Mouse (Mus musculus) limb, embryonic 14.5 days (tissue): ENCODE measurements at regions not wholly inside any gene's neighbourhood (a gene's known extent, or its start where the extent isn't known, plus 50 kb on each side); places are given as distances from the start of the nearest gene placed in this dataset.

Experiments
- ATAC-seq: fragments of 200-750 bp; cut with Nextera tagmentation; 2 replicates; pipeline ENCODE4 v1.8.0; 2017; ENCODE audit warnings: low read depth, moderate number of reproducible peaks, moderate TSS enrichment; ENCODE audit not compliant: low FRiP score
- DNase-seq: peaks from one replicate; pipeline ENCODE4 v3.0.0-alpha.2; 2015; ENCODE audit warnings: low spot score
- H3K27ac ChIP-seq: fragments of 300-500 bp; sonication (generic); replicated peaks from 2 replicates; pipeline ENCODE4 v1.5.1; 2014; ENCODE audit warnings: low read depth, mild to moderate bottlenecking, low read length, moderate library complexity, mixed read lengths
- H3K27me3 ChIP-seq: fragments of 300-500 bp; sonication (generic); 2 replicates; pipeline ENCODE4 v1.6.1; 2014; ENCODE audit warnings: low read length, mixed read lengths; ENCODE audit not compliant: control insufficient read depth, insufficient read depth
- H3K36me3 ChIP-seq: fragments of 300-500 bp; sonication (generic); 2 replicates; pipeline ENCODE4 v1.6.1; 2014; ENCODE audit warnings: mild to moderate bottlenecking, low read length, moderate library complexity, mixed read lengths; ENCODE audit not compliant: control insufficient read depth, insufficient read depth
- H3K4me1 ChIP-seq: fragments of 300-500 bp; sonication (generic); 2 replicates; pipeline ENCODE4 v1.6.1; 2014; ENCODE audit warnings: antibody characterized with exemption, low read length, mixed read lengths; ENCODE audit not compliant: control insufficient read depth, insufficient read depth
- H3K4me2 ChIP-seq: fragments of 300-500 bp; sonication (generic); replicated peaks from 2 replicates; pipeline ENCODE4 v1.6.1; 2014; ENCODE audit warnings: low read depth, mild to moderate bottlenecking, low read length, moderate library complexity; ENCODE audit not compliant: severe bottlenecking
- H3K4me3 ChIP-seq: fragments of 300-500 bp; sonication (generic); replicated peaks from 2 replicates; pipeline ENCODE4 v1.5.1; 2014; ENCODE audit warnings: low read length
- H3K9ac ChIP-seq: fragments of 300-500 bp; sonication (generic); 2 replicates; pipeline ENCODE4 v1.6.1; 2014; ENCODE audit warnings: mild to moderate bottlenecking, low read depth, low read length, moderate library complexity; ENCODE audit not compliant: severe bottlenecking
- H3K9me3 ChIP-seq: fragments of 300-500 bp; sonication (generic); 2 replicates; pipeline ENCODE4 v1.6.1; 2016; ENCODE audit warnings: low read length; ENCODE audit not compliant: control insufficient read depth
- POLR2A ChIP-seq: fragments of 200-500 bp; IDR thresholded peaks from 2 replicates; pipeline ENCODE4 v1.8.0; 2012; ENCODE audit warnings: inconsistent platforms, mild to moderate bottlenecking, moderate library complexity, borderline replicate concordance; ENCODE audit not compliant: insufficient read depth, insufficient read length; ENCODE audit errors: extremely low read depth
- WGBS: fragments of 180-500 bp; shearing (Covaris S2); extraction: QIAGEN DNeasy Blood & Tissue Kit; methylation state at CpG from one replicate; pipeline ENCODE4 v1.1.7; 2014; 5-methylcytosine and 5-hydroxymethylcytosine counted together

DNA sequence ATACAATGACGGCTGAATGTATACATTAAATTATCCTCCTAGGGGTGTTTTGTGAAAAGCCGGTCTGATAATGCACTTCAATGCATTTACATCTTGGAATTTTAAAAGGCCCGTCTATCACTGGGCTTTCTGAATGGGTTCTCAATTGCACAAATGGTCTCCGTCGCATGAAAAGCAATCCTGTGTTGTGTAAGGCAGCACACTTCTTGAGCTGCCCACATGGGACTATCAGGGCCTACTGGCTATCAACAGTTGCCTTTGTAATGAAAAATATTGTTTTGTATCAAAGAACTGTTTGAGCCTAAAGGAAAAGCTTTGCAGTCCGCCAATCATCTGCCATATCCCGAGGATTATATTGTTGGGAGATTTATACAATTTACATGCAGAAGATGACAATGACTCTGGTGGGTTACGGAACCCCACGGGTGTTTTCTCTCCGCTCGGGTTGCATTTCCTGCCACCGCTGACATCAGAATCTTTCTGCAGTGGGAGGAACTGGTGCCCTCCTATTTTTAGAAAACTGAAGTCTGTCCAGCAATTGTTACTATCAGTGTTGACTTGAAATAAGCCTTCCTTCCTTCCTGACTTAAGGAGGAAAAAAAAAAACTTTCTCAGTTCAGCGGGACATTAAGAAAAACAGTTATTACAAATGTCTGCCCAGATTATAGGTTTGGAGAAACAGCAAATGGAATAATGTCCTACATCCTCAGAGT lies 118.7 kb downstream of the Tmem26 start:
- TF ChIP-seq POLR2A, result no peak
- 78% methylated on average over 13 of the region's 13 CpGs for WGBS
- H3K36me3 ChIP-seq, result no peaks in the 10 kb centered on the region
- no peaks in the 10 kb centered on the region for H3K9me3 ChIP-seq
- no peak overlapping the region for H3K4me2 ChIP-seq
- no peak overlapping the region for H3K27ac ChIP-seq
- ATAC-seq (no peak), DNase-seq (no peak)
- no peak overlapping the region for H3K9ac ChIP-seq
- H3K4me3 ChIP-seq, result no peak overlapping the region
- H3K27me3 ChIP-seq, result no peaks in the 10 kb centered on the region
- H3K4me1 ChIP-seq, result no peaks in the 10 kb centered on the region

DNA sequence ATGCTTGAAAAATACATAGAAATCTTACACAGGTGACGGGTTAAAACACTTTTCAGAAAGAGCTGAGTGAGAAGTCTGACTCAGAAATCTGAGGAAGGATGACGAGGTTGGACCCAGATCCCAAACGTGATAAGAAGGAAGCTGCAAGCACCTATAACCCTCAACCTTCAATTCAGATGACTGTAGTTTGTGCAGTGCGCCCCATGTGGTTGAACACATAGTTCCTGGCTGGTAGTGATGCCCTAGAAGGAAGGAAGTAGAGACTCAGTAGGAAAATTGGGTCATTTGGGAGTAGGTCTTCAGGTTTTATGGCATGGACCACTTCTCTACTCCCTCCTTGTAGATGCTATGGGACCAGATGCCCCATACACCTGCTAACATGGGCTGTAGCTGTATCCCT lies 120.6 kb downstream of the Tmem26 start:
- Histone ChIP-seq H3K9me3 (no peaks in the 10 kb centered on the region), H3K4me2 (no peak overlapping the region), H3K4me1 (no peaks in the 10 kb centered on the region), H3K27me3 (no peaks in the 10 kb centered on the region), H3K27ac (no peak overlapping the region), H3K36me3 (no peaks in the 10 kb centered on the region), H3K4me3 (no peak overlapping the region), H3K9ac (no peak overlapping the region)
- no peak for DNase-seq
- no peak for ATAC-seq
- WGBS, result 86% methylated on average over 4 of the region's 4 CpGs
- no peak for TF ChIP-seq POLR2A

DNA sequence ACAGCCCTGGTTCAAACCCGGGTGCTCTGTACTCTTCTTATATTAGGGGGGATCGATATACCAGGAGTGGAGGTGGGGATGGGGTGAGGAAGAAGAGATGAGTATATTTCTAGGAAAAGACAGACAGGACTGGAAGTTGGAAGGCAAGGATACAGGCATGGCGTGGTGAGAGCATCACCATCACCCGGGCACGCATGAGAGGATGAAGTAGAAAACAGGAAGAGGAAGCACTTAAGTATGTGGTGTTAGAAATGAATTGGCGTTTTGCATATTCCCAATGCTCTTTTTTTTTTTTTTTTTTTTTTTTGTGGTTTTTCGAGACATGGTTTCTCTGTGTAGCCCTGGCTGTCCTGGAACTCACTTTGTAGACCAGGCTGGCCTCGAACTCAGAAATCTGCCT lies 121.2 kb downstream of the Tmem26 start:
- Histone ChIP-seq H3K4me2 (no peak overlapping the region), H3K4me3 (no peak overlapping the region), H3K9me3 (no peaks in the 10 kb centered on the region), H3K9ac (no peak overlapping the region), H3K36me3 (no peaks in the 10 kb centered on the region), H3K27me3 (no peaks in the 10 kb centered on the region), H3K27ac (no peak overlapping the region), H3K4me1 (no peaks in the 10 kb centered on the region)
- WGBS, result 86% methylated on average over 8 of the region's 8 CpGs
- ATAC-seq (no peak), DNase-seq (no peak)
- TF ChIP-seq POLR2A, result no peak

- Histone ChIP-seq H3K9me3 (no peaks in the 10 kb centered on the region), H3K4me2 (no peak overlapping the region), H3K9ac (no peak overlapping the region), H3K4me1 (peaks cover 3% of the 10 kb centered on the region; the same call in 1 of the 2 replicates), H3K4me3 (no peak overlapping the region), H3K27ac (no peak overlapping the region), H3K36me3 (no peaks in the 10 kb centered on the region), H3K27me3 (no peaks in the 10 kb centered on the region)
- WGBS, result 80% methylated on average over 3 of the region's 3 CpGs
- no peak for DNase-seq
- TF ChIP-seq POLR2A, result no peak
- ATAC-seq, result no peak
Measured at GRCm38 (mm10) chr10:68851153-68851552, 127.7 kb downstream of the Tmem26 start.

DNA sequence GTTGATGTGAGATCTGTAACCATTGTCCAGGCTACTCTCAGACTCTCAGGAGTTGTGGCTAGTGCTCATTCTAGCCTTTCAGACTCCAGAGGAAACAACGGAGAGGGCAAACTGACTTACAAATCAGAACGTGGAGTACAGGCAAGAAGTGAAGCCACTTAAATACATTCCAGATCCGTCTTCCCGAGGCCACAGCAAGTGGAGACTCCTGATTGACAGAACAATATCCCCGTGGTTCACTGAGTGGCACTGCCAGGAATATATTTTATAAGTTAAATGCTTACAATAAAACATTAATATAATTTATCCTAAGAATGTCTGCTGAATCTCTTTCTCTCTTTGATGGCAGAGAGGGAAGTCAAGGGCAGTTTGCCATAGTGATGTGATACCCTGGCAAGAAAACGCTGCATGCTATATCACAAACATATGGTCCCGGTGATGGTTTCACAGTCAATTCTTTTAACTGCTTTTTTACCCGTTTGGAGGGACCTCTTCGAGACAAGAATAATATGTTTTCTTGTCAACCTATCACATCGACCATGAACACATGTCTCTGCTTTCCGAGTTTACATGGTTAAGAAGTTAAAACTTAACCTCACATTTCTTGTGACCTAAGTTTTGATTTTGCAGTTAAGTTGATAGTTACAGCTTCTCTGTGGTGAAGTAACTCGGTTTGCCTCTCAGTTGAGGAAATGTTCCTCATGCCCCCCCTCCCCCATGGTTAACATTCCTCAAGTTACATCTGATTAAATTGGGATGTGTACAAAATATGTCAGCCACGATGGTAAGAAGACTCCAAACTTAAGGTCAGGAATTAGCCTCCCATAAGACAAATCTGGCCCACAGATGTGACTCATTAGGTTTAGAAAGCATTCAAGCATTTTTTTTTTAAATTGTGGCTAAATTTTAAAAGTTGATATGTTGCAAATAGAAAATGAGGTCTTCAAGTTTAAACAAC lies 132.8 kb downstream of the Tmem26 start:
- DNase-seq (peak; percentile 72), ATAC-seq (peak; percentile 55; the same call in 1 of the 2 replicates)
- Histone ChIP-seq H3K9ac (no peak overlapping the region), H3K9me3 (no peaks in the 10 kb centered on the region), H3K4me2 (no peak overlapping the region), H3K27ac (peak overlapping the region; percentile 70), H3K36me3 (no peaks in the 10 kb centered on the region), H3K4me3 (no peak overlapping the region), H3K4me1 (peaks cover 3% of the 10 kb centered on the region; the same call in 1 of the 2 replicates), H3K27me3 (no peaks in the 10 kb centered on the region)
- no peak for TF ChIP-seq POLR2A
- 26% methylated on average over 13 of the region's 13 CpGs for WGBS
